Mouse (Mus musculus) embryonic fibroblast, embryonic 13.5 days (primary cell): ENCODE measurements around the gene Snai1.

ENCODE experiments used
- CTCF ChIP-seq: IDR thresholded peaks from 2 replicates; pipeline ENCODE4 v1.5.1; 2011; ENCODE audit warnings: mild to moderate bottlenecking, control low read depth, low read length, moderate library complexity, borderline replicate concordance; ENCODE audit not compliant: insufficient read depth
- POLR2A ChIP-seq: IDR thresholded peaks from 2 replicates; pipeline ENCODE4 v1.6.1; 2011; ENCODE audit warnings: low read depth, mild to moderate bottlenecking, control low read depth, low read length, moderate library complexity

DNA sequence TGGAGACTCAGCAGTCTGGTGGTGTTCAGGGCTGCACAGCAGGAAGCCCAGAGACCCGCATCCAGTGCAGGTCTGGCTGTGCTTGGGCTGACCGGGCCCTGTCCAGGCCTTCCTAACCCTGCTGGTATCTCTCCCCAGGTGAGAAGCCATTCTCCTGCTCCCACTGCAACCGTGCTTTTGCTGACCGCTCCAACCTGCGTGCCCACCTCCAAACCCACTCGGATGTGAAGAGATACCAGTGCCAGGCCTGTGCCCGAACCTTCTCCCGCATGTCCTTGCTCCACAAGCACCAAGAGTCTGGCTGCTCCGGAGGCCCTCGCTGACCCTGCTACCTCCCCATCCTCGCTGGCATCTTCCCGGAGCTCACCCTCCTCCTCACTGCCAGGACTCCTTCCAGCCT, 3.8 kb downstream of the Snai1 start:
- TF ChIP-seq POLR2A (no peak), CTCF (no peak)
